Mouse (Mus musculus) liver, embryonic 11.5 days (tissue): ENCODE results near the gene Gm4450. TPM values are rescaled to one million over a fixed set of nuclear protein-coding genes. Genes with fewer than 3 reads are reported as not detected.

Source experiments
- ATAC-seq: fragments of 200-750 bp; cut with Nextera tagmentation; replicated peaks from 2 replicates; pipeline ENCODE4 v1.8.0; 2017; ENCODE audit warnings: moderate number of reproducible peaks, mild to moderate bottlenecking, moderate TSS enrichment, moderate library complexity; ENCODE audit not compliant: low FRiP score
- DNase-seq: peaks from one replicate; pipeline ENCODE4 v3.0.0-alpha.2; 2017; ENCODE audit warnings: low spot score
- H3K27ac ChIP-seq: fragments of 300-500 bp; sonication (generic); 2 replicates; pipeline ENCODE4 v1.5.1; 2014; ENCODE audit warnings: mild to moderate bottlenecking, low read depth, low read length, control low read depth
- H3K27me3 ChIP-seq: fragments of 300-500 bp; sonication (generic); replicated peaks from 2 replicates; pipeline ENCODE4 v1.6.1; 2014; ENCODE audit warnings: low read length, mixed read lengths; ENCODE audit not compliant: control insufficient read depth, insufficient read depth
- H3K36me3 ChIP-seq: fragments of 300-500 bp; sonication (generic); 2 replicates; pipeline ENCODE4 v1.6.1; 2014; ENCODE audit warnings: mild to moderate bottlenecking, low read length, moderate library complexity, mixed read lengths; ENCODE audit not compliant: control insufficient read depth, insufficient read depth
- H3K4me1 ChIP-seq: fragments of 300-500 bp; sonication (generic); replicated peaks from 2 replicates; pipeline ENCODE4 v1.6.1; 2014; ENCODE audit warnings: low read length, mixed read lengths; ENCODE audit not compliant: control insufficient read depth, insufficient read depth
- H3K4me2 ChIP-seq: fragments of 300-500 bp; sonication (generic); 2 replicates; pipeline ENCODE4 v1.6.1; 2014; ENCODE audit warnings: mild to moderate bottlenecking, control low read depth, moderate library complexity
- H3K4me3 ChIP-seq: fragments of 300-500 bp; sonication (generic); 2 replicates; pipeline ENCODE4 v1.5.1; 2014; ENCODE audit warnings: low read depth, low read length, control low read depth
- H3K9ac ChIP-seq: fragments of 300-500 bp; sonication (generic); 2 replicates; pipeline ENCODE4 v1.6.1; 2014; ENCODE audit warnings: low read depth, low read length, control low read depth
- H3K9me3 ChIP-seq: fragments of 300-500 bp; sonication (generic); 2 replicates; pipeline ENCODE4 v1.6.1; 2016; ENCODE audit warnings: low read length, inconsistent platforms, mixed read lengths; ENCODE audit not compliant: control insufficient read depth
- WGBS: fragments of 180-500 bp; shearing (Covaris S2); extraction: QIAGEN DNeasy Blood & Tissue Kit; methylation state at CpG from one replicate; pipeline ENCODE4 v1.1.7; 2014; 5-methylcytosine and 5-hydroxymethylcytosine counted together
- polyA plus RNA-seq: library from polyadenylated mRNA; unstranded; fragments of >200 nt; fragmentation: Nextera tagmentation; extraction: Ambion mirVana; gene quantifications from 2 replicates; pipeline ENCODE4 v1.2.1, GENCODE M21; 2014

Gm4450 gene
- polyA plus RNA-seq, 1 experiment from 2014 or later: not detected

- ATAC-seq: no peak
- Histone ChIP-seq H3K36me3 (no peaks in the 10 kb centered on the region; the same call in 1 of the 2 replicates), H3K9ac (no peak overlapping the region), H3K4me3 (peak overlapping the region; percentile 65), H3K4me2 (peak overlapping the region; percentile 97), H3K9me3 (no peaks in the 10 kb centered on the region), H3K4me1 (peaks cover 5% of the 10 kb centered on the region), H3K27me3 (peaks cover 30% of the 10 kb centered on the region), H3K27ac (no peak overlapping the region)
- 1% methylated on average over 23 of the region's 23 CpGs for WGBS
- no peak for DNase-seq
Measured at GRCm38 (mm10) chr3:98427260-98427599, 29.7 kb downstream of the Gm4450 start.

GRCm38 (mm10) chr3:98426749-98427148 is 30.2 kb downstream of the Gm4450 start:
- H3K4me2 ChIP-seq: peak overlapping the region; percentile 97
- no peak overlapping the region for H3K9ac ChIP-seq
- H3K9me3 ChIP-seq: no peaks in the 10 kb centered on the region
- peaks cover 5% of the 10 kb centered on the region for H3K4me1 ChIP-seq
- peaks cover 30% of the 10 kb centered on the region for H3K27me3 ChIP-seq
- DNase-seq: no peak
- no peak for ATAC-seq
- peak overlapping the region; percentile 65 for H3K4me3 ChIP-seq
- WGBS: 49% methylated on average over 5 of the region's 5 CpGs
- no peak overlapping the region for H3K27ac ChIP-seq
- H3K36me3 ChIP-seq: no peaks in the 10 kb centered on the region; the same call in 1 of the 2 replicates

- H3K4me3 ChIP-seq: no peak overlapping the region
- H3K9ac ChIP-seq: no peak overlapping the region
- ATAC-seq (no peak), DNase-seq (no peak)
- 68% methylated on average over 4 of the region's 4 CpGs for WGBS
- no peak overlapping the region for H3K4me2 ChIP-seq
- H3K4me1 ChIP-seq: peaks cover 3% of the 10 kb centered on the region
- no peak overlapping the region for H3K27ac ChIP-seq
- H3K27me3 ChIP-seq: peaks cover 11% of the 10 kb centered on the region
- no peaks in the 10 kb centered on the region; the same call in 1 of the 2 replicates for H3K36me3 ChIP-seq
- H3K9me3 ChIP-seq: no peaks in the 10 kb centered on the region
Measured at GRCm38 (mm10) chr3:98422926-98423325, 34.0 kb downstream of the Gm4450 start.

- no peaks in the 10 kb centered on the region for H3K27me3 ChIP-seq
- H3K4me2 ChIP-seq: no peak overlapping the region
- peaks cover 11% of the 10 kb centered on the region for H3K4me1 ChIP-seq
- H3K4me3 ChIP-seq: no peak overlapping the region
- DNase-seq: no peak
- H3K27ac ChIP-seq: no peak overlapping the region
- no peak for ATAC-seq
- WGBS: 59% methylated on average over 4 of the region's 4 CpGs
- H3K9me3 ChIP-seq: no peaks in the 10 kb centered on the region
- no peak overlapping the region for H3K9ac ChIP-seq
- H3K36me3 ChIP-seq: no peaks in the 10 kb centered on the region; the same call in 1 of the 2 replicates
Measured at GRCm38 (mm10) chr3:98419786-98420070, 37.2 kb downstream of the Gm4450 start.

- H3K9ac ChIP-seq: no peak overlapping the region
- no peaks in the 10 kb centered on the region; the same call in 1 of the 2 replicates for H3K36me3 ChIP-seq
- H3K4me1 ChIP-seq: peaks cover 11% of the 10 kb centered on the region
- no peaks in the 10 kb centered on the region for H3K27me3 ChIP-seq
- ATAC-seq (no peak), DNase-seq (no peak)
- WGBS: 66% methylated on average over 6 of the region's 6 CpGs
- H3K4me3 ChIP-seq: no peak overlapping the region
- no peaks in the 10 kb centered on the region for H3K9me3 ChIP-seq
- no peak overlapping the region for H3K4me2 ChIP-seq
- no peak overlapping the region for H3K27ac ChIP-seq
Measured at GRCm38 (mm10) chr3:98418991-98419785, 37.7 kb downstream of the Gm4450 start.

GRCm38 (mm10) chr3:98417328-98417727 is 39.6 kb downstream of the Gm4450 start:
- ATAC-seq (peak; percentile 39; the same call in 1 of the 2 replicates), DNase-seq (no peak)
- H3K4me3 ChIP-seq: no peak overlapping the region
- H3K36me3 ChIP-seq: no peaks in the 10 kb centered on the region
- peaks cover 11% of the 10 kb centered on the region for H3K4me1 ChIP-seq
- H3K27me3 ChIP-seq: no peaks in the 10 kb centered on the region
- H3K9me3 ChIP-seq: no peaks in the 10 kb centered on the region
- H3K4me2 ChIP-seq: no peak overlapping the region
- H3K27ac ChIP-seq: no peak overlapping the region
- 40% methylated on average over 4 of the region's 4 CpGs for WGBS
- H3K9ac ChIP-seq: no peak overlapping the region

- Histone ChIP-seq H3K4me2 (no peak overlapping the region), H3K9ac (no peak overlapping the region), H3K27me3 (no peaks in the 10 kb centered on the region), H3K4me1 (peaks cover 11% of the 10 kb centered on the region), H3K4me3 (no peak overlapping the region), H3K9me3 (no peaks in the 10 kb centered on the region), H3K36me3 (no peaks in the 10 kb centered on the region), H3K27ac (no peak overlapping the region)
- ATAC-seq (peak; percentile 13; the same call in 1 of the 2 replicates), DNase-seq (no peak)
- WGBS: 52% methylated on average over 5 of the region's 5 CpGs
Measured at GRCm38 (mm10) chr3:98416426-98417250, 40.3 kb downstream of the Gm4450 start.

GRCm38 (mm10) chr3:98414296-98414695 is 42.6 kb downstream of the Gm4450 start:
- Histone ChIP-seq H3K4me2 (no peak overlapping the region), H3K4me3 (no peak overlapping the region), H3K9me3 (no peaks in the 10 kb centered on the region), H3K36me3 (no peaks in the 10 kb centered on the region), H3K9ac (no peak overlapping the region), H3K27me3 (no peaks in the 10 kb centered on the region), H3K27ac (no peak overlapping the region), H3K4me1 (peaks cover 9% of the 10 kb centered on the region)
- DNase-seq: no peak
- no peak for ATAC-seq
- WGBS: 64% methylated on average over 3 of the region's 3 CpGs
